Mouse (Mus musculus) B cell, adult 62 days (primary cell): ENCODE measurements around the gene Grm3. TPM values are rescaled to one million over a fixed set of nuclear protein-coding genes. Genes with fewer than 3 reads are reported as not detected.

ENCODE experiments used
- total RNA-seq: library from RNA; stranded (reverse); gene quantifications from 4 replicates; pipeline ENCODE4 v1.2.4, GENCODE M21; 2023

The Grm3 gene
- total RNA-seq: not detected in 4 replicates

DNA sequence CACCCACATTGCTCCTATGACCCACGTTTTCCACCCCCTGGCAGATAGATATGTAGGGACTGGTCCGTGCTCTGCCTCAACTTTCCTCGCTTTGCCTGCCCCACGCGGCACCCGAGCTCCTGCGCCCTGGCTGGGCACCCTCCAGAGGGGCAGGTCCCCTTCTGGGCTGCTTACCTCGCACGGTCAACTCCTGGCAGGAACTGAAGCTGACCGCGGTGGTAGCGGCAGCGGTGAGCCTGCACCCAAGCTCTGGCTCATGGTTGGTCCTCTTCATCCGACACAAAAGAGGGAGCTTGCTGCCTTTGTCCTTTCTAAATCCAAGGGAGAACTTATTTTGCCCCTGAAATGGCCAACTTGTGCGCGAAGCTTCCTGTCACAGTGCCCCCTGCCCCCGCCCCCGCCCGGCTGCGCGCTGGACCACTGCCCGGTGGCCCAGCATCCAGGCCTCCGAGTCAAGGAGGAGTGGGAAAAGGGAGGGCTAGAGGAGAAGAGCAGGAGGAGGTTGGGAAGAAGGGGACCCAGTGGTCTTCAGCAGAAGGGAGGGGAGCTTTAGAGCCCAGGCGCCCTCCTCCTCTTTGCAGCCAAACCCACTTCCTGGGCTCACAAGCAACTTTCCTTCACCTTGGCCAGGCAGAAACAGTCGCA is at the start of gene Grm3:
TSS of gene Grm3 (minus strand) at position 215 of the 645 bp plus-strand sequence.

